Mouse (Mus musculus) kidney, adult 2 months (tissue): ENCODE results near the gene Smyd1. TPM values are rescaled to one million over a fixed set of nuclear protein-coding genes. Genes with fewer than 3 reads are reported as not detected.

ENCODE experiments used
- DNase-seq: peaks from one replicate; pipeline ENCODE4 v3.0.0; 2021
- H3K27ac ChIP-seq: fragments of 200-500 bp; 2 replicates; pipeline ENCODE4 v1.5.1; 2012; ENCODE audit warnings: low read depth, low read length, control low read depth, inconsistent platforms; ENCODE audit not compliant: insufficient read depth
- H3K27me3 ChIP-seq: fragments of 200-500 bp; replicated peaks from 2 replicates; pipeline ENCODE4 v1.6.1; 2012; ENCODE audit warnings: mild to moderate bottlenecking, moderate library complexity, low read length, inconsistent platforms; ENCODE audit not compliant: control insufficient read depth, insufficient read depth
- H3K36me3 ChIP-seq: fragments of 200-500 bp; 2 replicates; pipeline ENCODE4 v1.6.1; 2012; ENCODE audit warnings: mild to moderate bottlenecking, moderate library complexity, low read length, inconsistent platforms; ENCODE audit not compliant: control insufficient read depth, insufficient read depth
- H3K4me1 ChIP-seq: fragments of 200-500 bp; 2 replicates; pipeline ENCODE4 v1.6.1; 2011; ENCODE audit warnings: low read length; ENCODE audit not compliant: control insufficient read depth, insufficient read depth
- H3K4me3 ChIP-seq: fragments of 200-500 bp; 2 replicates; pipeline ENCODE4 v1.5.1; 2011; ENCODE audit warnings: mild to moderate bottlenecking, low read depth, low read length, control low read depth; ENCODE audit not compliant: insufficient read depth
- CTCF ChIP-seq: fragments of 200-500 bp; conservative IDR thresholded peaks from 2 replicates; pipeline ENCODE4 v1.5.1; 2011; ENCODE audit warnings: low read depth, mild to moderate bottlenecking, control low read depth, low read length, moderate library complexity, mixed read lengths; ENCODE audit not compliant: insufficient read depth, insufficient read length
- POLR2A ChIP-seq: fragments of 200-500 bp; IDR thresholded peaks from one replicate; pipeline ENCODE4 v1.6.1; 2011; ENCODE audit warnings: low read depth, low read length, control low read depth
- WGBS: fragments of 180-500 bp; shearing (Covaris S2); methylation state at CpG from one replicate; pipeline ENCODE4 v1.1.7; 2018; 5-methylcytosine and 5-hydroxymethylcytosine counted together
- polyA plus RNA-seq: library from polyadenylated mRNA; depleted of rRNA; stranded (reverse); fragments of >200 nt; gene quantifications from 2 replicates; pipeline ENCODE4 v1.2.3, GENCODE M21; 2012

The Smyd1 gene
- polyA plus RNA-seq, 1 experiment = 2.3 TPM

GRCm38 (mm10) chr6:71208691-71209090 is 113.3 kb downstream of the Smyd1 start:
- WGBS = 78% methylated on average over 2 of the region's 2 CpGs
- no peak for TF ChIP-seq CTCF
- TF ChIP-seq POLR2A = no peak
- Histone ChIP-seq H3K4me1 (no peaks in the 10 kb centered on the region), H3K27me3 (no peaks in the 10 kb centered on the region), H3K4me3 (no peak overlapping the region), H3K36me3 (no peaks in the 10 kb centered on the region), H3K27ac (no peak overlapping the region)
- DNase-seq = no peak

- no peak for TF ChIP-seq POLR2A
- TF ChIP-seq CTCF = no peak
- Histone ChIP-seq H3K36me3 (no peaks in the 10 kb centered on the region), H3K4me3 (no peak overlapping the region), H3K4me1 (no peaks in the 10 kb centered on the region; the same call in 1 of the 2 replicates), H3K27ac (no peak overlapping the region), H3K27me3 (no peaks in the 10 kb centered on the region)
- DNase-seq = no peak
- WGBS = 74% methylated on average over 8 of the region's 8 CpGs
Measured at GRCm38 (mm10) chr6:71204166-71204565, 117.9 kb downstream of the Smyd1 start.

DNA sequence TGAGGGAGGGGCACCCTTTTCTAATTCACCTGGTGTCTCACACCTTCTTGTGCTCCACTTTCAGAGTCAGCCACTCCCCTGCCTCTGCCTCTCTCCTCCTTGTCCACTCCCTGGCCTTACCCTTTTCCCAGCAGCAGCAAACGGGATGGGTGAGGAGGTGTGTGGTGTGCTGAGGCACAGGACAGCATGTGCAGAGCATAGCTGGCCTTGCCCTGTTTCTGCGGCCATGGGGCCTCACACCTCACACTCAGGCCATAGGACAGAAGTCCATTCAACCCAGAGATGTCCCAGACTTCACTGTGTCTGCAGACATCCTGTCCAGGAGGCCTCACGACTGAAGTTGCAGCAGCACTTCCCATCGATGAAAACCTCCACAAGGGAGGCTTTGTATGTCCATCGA is 118.4 kb downstream of the Smyd1 start:
- H3K27me3 ChIP-seq = no peaks in the 10 kb centered on the region
- DNase-seq = no peak
- H3K36me3 ChIP-seq = no peaks in the 10 kb centered on the region
- no peak overlapping the region for H3K4me3 ChIP-seq
- 73% methylated on average over 5 of the region's 5 CpGs for WGBS
- TF ChIP-seq CTCF (no peak), POLR2A (no peak)
- H3K4me1 ChIP-seq = no peaks in the 10 kb centered on the region; the same call in 1 of the 2 replicates
- H3K27ac ChIP-seq = no peak overlapping the region

GRCm38 (mm10) chr6:71201925-71202324 is 120.1 kb downstream of the Smyd1 start:
- Histone ChIP-seq H3K4me1 (no peaks in the 10 kb centered on the region; the same call in 1 of the 2 replicates), H3K27me3 (no peaks in the 10 kb centered on the region), H3K4me3 (no peak overlapping the region), H3K27ac (no peak overlapping the region), H3K36me3 (no peaks in the 10 kb centered on the region)
- DNase-seq = no peak
- no peak for TF ChIP-seq POLR2A
- TF ChIP-seq CTCF = no peak
- WGBS = 75% methylated on average over 5 of the region's 5 CpGs

DNA sequence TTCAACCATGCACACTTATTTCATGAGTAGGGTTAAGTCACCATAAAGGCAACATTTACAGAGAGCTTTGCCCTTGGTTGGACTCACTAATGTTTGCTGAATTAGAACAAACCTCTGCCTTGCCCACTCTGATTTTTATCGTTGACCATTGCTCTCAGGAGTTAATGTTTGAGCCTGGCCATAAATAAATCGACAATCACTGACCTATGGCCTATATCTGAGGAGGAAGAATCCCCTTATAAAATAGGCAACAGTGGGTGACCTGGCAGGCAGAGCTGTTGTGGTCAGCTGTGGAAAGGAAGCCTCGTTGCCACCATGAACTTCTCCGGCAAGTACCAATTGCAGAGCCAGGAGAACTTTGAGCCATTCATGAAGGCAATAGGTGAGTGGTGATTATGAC is 122.4 kb downstream of the Smyd1 start, which contains the start of gene Fabp1:
TSS of gene Fabp1 (plus strand) at position 216 of the 400 bp plus-strand sequence.
- DNase-seq = no peak
- H3K4me3 ChIP-seq = no peak within 1 kb of the TSS
- no peaks in the 10 kb centered on the region; the same call in 1 of the 2 replicates for H3K4me1 ChIP-seq
- no peaks in the 10 kb centered on the region for H3K36me3 ChIP-seq
- H3K27me3 ChIP-seq = no peaks in the 10 kb centered on the region
- WGBS = 49% methylated on average over 4 of the region's 4 CpGs
- TF ChIP-seq CTCF (no peak), POLR2A (no peak)
- H3K27ac ChIP-seq = no peak within 1 kb of the TSS

- H3K4me1 ChIP-seq = no peaks in the 10 kb centered on the region; the same call in 1 of the 2 replicates
- WGBS = 90% methylated on average over 13 of the region's 13 CpGs
- no peak overlapping the region for H3K4me3 ChIP-seq
- H3K36me3 ChIP-seq = no peaks in the 10 kb centered on the region
- no peak for DNase-seq
- no peak for TF ChIP-seq POLR2A
- no peak for TF ChIP-seq CTCF
- H3K27me3 ChIP-seq = no peaks in the 10 kb centered on the region
- H3K27ac ChIP-seq = no peak overlapping the region
Measured at GRCm38 (mm10) chr6:71197636-71198535, 124.1 kb downstream of the Smyd1 start.

GRCm38 (mm10) chr6:71196107-71196506 is 125.9 kb downstream of the Smyd1 start:
- no peak overlapping the region for H3K27ac ChIP-seq
- no peak overlapping the region for H3K4me3 ChIP-seq
- no peaks in the 10 kb centered on the region for H3K36me3 ChIP-seq
- no peaks in the 10 kb centered on the region; the same call in 1 of the 2 replicates for H3K4me1 ChIP-seq
- DNase-seq = no peak
- no peak for TF ChIP-seq CTCF
- no peak for TF ChIP-seq POLR2A
- no peaks in the 10 kb centered on the region for H3K27me3 ChIP-seq
